Mouse (Mus musculus): ENCODE measurements around the gene Gm10401.

Gene Gm10401

DNA sequence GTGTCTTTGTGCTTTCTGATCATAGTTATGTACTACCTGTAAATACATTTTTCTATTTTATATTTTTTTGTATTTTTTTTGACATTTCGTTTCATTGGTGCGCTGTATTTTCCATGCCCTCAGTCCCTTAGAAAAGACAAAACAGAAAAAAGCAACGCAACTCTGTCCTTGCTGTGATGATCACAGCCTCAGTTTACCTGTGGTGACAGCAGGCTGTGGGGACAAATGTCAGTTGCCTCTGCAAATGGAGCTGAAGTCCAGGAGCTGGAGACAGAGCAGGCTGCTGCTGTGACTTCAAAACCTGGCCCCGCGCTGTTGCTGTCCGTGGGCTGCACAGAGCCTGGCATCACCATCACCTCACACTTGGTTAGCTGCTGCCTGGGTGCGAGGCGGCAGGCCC, at the start of gene Gm10401:
Gene Gm10401, minus strand, starts transcription at position 101 of the 400 bp plus-strand sequence.
- no peak for DNase-seq (ENCODE audit: low spot score)

DNA sequence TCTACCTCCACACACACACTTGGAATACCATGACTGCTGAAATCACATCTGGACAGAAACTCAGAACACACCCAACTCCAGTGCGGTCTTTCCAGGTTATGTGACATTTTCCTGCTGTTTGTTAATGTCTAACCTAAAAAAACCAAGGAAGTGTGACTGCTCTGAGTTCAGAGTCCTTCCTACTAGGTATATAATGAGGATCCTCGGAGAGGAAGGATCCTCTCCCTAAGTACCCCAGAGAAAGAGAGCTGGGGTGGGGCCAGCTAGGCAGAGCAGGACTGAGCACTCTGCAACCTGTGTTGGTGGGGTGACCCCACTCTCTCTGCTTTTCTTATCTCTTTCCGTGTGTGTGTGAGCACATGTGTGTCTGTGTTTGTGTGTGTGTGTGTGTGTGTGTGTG, 49.3 kb upstream of the Gm10401 start:
- no peak for DNase-seq (ENCODE audit: low spot score)

DNA sequence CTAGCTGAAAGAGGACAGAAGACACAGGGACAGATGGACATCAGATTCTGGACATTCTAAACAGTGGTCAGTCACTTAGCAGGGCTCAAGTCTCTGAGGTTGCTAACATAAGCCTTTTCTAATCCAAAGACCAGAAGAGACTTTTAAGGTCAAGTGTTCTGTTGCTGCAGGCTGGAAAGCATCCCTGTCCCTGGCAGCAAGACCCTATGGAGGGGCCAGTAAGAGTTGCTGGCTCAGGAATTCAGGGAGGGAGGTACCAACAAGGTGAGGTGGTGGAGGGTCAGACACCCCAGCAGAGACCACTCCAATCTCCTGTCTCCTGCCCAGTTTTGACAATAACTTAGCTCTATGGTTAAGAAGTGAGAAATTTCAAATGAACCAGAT, 48.6 kb upstream of the Gm10401 start:
- no peak for DNase-seq (ENCODE audit: low spot score)

DNA sequence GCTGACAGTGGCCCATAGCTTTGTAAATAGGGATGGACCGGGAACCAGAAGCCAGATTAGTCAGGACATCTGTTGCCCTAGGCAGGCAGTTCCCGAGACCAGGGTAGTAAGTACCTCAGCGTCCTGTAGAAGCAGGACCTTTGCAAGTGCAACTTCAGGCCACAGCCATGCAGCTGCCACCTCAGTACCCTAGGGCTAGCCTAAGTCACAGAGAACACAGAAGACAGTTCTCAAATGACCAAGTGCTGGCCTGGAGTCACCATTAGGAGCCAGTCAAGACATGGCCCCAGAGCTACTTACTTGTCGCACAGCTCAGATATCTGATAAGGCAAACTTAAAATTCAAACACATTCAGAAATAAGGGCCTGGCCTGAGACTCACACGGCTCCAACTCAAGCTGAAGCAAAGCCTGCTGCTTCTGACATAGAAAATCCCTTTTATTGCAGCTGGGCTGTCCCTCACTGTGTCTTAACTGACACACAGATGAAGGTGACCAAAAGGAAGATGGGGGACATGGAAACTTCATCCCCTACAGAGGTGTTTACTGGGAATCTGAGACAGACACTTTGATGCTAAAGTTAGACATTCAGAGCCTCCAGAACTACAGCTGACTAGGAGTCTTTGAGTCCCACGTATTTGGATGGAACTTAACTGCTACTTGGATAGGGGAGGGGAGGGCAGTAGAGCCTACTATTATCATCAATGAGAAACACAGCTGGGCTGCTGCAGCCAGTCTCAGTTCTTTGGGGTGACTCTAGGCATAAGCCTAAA, 48.1 kb upstream of the Gm10401 start:
- DNase-seq (ENCODE audit: low spot score) = no peak

DNA sequence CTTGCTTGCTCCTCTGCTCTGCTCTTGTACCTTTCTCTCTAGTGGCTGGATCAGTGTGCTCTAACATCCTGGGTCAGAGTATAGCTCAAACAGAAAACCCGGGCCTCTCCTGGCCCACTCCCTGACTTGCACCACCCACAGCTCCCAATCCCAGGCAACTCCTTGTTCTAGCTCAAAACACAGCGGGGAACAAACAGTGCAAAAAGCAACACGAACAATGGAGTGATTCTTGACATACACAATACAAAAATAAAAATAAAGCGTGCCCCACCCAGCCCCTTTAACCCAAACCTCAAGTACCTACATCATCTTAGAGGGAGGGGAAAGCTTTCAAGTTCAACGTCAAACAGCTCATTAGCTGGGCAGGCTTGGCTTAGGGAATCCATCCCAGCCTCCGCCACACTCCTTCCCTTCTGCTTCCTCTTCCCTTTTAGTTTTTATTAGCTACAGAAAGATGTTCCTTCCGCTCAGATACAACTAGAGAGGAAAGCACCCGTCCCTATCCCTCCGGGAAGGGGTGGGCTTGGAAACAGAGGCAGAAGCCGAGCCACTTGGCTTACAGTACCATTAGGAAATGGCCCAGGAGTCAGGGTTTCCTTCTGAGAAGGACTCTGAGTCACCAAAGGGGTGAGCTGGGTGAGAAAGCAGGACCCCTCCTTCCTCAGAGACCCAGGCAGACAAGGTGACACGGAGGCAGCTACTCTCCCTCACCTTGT, 47.3 kb upstream of the Gm10401 start:
- no peak for DNase-seq (ENCODE audit: low spot score)

DNA sequence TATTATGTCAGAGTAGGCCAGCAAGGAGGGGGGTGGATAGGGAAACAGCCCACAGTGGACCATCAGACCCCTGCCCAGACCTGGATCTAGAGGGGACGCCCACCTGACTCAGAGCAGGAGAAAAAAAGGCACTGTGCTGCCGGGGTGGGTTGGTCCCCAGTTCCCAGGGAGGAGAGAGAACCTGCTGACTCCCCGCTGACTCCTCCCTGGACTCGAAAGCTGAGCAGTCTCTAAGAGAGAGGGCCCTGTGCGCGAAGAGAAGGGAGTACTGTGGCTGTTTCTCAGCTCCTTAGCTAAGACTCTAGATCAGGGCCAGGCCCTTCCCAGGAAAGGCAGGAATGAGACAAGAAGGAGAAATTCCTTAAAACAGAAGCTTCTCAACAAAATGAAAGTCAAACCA, 46.4 kb upstream of the Gm10401 start:
- no peak for DNase-seq (ENCODE audit: low spot score)

DNA sequence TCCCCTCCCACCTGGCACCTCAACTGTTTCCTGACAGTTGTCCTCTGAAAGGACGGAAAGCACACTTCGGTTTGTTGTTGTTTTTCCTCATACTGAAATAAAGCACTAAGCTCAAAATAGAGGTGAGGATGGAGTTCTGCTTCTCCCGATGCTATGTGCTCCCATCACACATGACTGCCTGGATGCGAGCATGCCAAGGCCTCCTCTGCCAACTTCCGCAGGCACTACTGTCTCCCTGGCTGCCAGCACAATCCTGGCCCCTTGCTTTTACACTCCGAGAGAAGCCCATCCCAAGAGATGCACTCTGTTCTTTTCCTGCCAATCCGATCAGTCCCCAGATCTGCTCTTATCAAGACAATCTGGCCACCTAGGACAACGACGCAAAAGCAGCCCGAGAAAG, 45.5 kb upstream of the Gm10401 start:
- DNase-seq (ENCODE audit: low spot score) = no peak

DNA sequence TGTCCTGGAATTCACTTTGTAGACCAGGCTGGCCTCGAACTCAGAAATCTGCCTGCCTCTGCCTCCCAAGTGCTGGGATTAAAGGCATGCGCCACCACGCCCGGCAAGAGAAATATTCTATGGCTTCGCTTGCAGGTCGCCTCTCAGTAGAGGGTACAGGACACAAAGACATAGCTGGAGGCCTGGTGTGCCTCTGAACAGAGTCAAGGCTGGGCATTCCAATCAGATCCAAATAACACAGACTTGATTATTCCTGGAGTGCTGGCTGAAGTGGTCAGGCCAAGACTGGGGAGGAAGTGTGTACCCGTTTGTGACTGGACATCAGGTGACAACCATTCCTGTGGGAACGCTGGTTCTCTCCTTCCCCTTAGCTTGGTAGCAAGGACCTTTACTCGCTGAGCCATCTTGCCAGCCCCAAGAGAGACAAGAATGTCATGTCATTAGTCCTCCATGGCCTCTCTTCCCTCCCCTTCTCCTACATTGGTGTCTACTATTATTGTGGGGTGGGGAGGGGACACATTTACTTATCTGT, 44.1 kb upstream of the Gm10401 start:
- no peak for DNase-seq (ENCODE audit: low spot score)

DNA sequence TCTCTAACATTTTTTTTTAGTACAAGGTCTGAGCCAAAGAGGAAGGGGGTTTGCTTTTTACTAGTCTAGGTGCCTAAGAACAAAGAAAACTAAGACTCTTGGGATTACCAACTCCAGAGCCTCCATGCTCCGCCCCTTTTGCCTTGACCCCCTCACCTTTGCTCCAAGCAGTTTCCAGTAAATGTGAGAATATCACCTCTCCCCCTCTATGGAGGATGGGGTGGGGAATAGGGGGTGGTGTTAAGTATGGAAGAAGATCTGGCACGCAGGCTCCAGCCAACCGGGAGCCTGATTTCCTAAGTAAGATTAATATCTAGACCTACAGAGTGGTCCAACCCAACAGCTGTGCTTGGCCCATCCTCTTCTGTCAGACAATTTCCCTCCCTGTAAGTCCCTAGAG, 42.6 kb upstream of the Gm10401 start:
- DNase-seq (ENCODE audit: low spot score) = no peak

DNA sequence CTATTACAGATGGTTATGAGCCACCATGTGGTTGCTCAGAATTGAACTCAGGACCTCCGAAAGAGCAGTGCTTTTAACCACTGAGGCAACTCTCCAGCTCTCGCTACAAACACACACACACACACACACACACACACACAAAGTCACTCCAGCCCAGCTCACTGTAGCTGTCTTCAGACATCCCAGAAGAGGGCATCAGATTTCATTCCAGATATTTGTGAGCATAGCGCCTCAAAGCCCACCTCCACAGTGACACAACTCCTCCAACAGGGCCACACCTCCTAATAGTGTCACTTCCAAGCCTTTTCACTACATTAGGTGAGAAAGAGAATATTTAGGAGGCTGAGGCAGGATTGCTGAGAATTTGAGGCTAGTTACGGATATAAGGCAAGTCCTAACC, 41.0 kb upstream of the Gm10401 start:
- no peak for DNase-seq (ENCODE audit: low spot score)

DNA sequence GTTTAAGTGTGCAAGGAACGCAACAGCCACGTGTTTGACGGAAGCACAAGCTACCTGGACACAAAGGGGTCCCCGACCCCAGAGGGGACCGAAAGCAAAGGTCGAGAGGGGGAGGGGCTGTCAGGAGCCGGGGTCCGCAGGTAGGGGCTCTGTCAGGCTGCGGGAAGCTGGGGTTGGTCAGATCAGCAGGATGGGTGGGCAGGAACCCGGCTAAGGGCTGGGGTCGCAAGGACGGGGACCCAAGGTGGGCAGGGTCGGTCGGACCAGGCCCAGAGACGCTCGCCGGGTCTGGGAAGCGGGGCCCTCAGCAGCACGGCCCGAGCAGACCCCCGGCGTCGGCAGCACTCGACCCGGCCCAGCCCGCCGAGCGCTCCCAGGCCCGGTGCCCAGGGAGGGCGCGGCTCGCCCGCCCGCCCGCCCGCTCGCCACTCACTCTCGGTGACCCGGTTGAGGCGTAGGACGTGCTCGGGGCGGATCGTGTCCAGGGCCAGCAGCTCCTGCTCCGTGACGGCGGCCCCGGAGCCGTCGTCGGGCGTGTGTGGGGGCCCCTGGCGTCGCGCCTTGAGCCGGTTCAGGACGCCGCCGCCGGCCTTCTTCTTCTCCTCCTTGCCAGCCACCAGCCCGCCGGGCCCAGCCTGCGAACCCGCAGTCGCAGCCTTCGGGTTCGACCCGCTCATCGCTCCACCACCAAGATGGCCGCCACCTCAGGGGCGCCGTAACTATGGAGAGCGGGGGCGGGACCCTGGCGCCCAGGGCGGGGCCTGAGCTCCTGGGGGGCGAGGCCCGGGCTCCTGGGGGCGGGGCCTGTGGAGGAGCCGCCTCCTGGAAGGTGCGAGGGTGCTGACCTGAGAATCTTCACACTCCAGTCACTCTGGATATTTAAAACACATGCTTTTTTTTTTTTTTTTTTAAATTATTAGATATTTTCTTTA, 36.4 kb upstream of the Gm10401 start, which contains the start of gene Unc119b:
Gene Unc119b, minus strand, starts transcription at position 742 of the 932 bp plus-strand sequence.
- DNase-seq (ENCODE audit: low spot score) = peak; percentile 96

DNA sequence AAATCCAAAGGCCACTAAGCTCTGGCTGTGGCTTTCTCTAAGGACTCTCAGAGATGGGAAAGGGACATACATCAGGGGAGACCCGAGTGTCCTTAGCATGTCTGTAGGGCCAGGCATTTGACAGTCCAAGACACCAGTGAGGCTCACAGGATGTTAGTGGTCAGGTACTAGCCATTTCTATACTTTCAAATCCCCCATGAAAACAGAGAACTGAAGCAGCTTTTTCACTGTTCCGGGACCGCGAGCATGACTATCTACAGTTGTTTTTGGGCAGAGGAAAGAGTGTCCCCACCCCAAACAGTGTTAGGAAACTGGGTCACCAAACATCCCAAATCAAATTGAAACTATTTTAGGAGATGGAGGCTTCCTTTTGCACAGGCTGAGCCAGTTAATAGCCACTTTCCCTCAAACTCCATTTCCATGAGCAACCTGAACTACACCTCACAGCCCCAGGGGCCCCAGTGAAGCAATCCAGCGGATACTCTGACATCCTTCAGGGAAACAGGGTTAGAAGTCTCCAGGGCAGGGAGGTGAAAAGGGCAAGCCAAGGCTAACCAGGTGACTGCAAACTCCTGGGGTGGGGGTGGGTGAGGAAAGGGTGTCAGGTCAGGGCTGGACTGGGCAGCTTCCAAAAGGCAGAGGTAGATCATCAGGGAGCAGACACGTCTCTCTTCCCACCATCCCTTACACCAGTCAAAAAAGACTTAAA, 35.4 kb upstream of the Gm10401 start:
- DNase-seq (ENCODE audit: low spot score) = no peak

DNA sequence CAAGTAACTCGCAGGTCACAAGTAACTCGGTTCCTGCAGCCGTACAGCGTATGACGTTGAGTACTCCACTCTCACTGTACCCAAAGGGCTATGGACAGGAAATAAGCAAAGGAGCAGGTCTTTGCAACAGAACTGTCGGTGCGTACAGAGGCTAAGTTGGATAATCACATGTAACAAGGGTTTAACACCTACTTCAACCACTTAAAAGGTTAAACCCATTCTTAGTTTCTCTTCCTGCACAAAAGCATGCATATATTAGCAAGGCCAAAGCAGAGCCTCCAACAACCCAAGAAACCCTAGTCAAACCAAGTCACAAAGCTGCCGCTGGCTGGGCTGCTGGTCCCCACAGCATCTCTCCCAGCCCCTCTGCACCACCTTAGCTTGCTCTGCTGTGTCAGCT, 34.4 kb upstream of the Gm10401 start:
- no peak for DNase-seq (ENCODE audit: low spot score)

DNA sequence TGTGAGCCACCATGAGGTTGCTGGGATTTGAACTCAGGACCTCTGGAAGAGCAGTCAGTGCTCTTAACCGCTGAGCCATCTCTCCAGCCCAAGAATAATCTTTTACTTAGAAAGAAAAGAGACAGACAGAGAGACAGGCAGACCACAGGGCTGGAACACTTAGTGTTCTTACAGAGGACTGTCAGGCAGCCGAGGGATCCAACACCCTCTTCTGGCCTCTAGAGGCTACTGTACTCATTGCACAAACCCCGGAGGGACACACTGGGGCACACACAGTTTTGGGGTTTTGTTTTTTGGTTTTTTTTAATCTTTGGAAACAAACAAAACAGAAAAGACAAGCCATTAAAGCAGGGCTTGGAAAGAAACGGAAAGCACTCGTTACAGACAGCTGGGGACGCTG, 31.2 kb upstream of the Gm10401 start:
- DNase-seq (ENCODE audit: low spot score) = no peak

DNA sequence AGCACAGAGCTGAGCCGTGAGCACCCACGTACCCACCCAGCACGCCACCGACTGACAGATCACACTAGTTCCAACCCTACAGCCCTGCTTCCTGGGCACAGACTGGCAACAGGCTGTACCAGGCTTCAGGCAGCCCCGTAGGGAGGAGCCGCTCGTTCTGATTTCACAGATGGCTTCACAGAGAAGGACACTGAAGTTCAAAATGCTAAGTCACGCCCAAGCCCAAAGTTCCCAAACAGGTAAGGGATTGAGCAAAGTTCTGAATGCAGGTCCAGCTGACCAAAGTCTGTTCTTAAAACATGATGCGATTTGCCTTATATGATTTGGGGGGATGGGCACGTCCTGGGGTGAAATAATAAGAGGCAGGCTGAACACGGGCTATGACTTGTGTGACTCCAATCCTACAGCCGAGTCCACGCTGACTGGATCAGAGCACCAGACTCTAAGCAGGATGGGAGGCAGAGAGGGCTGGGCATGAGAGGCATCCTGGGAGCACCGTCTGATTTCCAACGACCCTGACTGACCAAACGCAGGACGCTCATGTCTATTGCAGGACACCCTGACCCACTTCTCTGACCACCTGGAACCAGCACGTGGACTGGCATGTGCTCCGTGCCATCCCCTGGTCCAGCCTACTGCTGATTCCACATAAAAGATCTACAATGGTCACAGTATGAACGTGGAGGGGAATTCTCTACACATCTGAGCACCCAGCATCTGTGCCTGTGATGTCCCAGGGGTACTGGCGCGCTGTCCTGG, 29.5 kb upstream of the Gm10401 start:
- no peak for DNase-seq (ENCODE audit: low spot score)

DNA sequence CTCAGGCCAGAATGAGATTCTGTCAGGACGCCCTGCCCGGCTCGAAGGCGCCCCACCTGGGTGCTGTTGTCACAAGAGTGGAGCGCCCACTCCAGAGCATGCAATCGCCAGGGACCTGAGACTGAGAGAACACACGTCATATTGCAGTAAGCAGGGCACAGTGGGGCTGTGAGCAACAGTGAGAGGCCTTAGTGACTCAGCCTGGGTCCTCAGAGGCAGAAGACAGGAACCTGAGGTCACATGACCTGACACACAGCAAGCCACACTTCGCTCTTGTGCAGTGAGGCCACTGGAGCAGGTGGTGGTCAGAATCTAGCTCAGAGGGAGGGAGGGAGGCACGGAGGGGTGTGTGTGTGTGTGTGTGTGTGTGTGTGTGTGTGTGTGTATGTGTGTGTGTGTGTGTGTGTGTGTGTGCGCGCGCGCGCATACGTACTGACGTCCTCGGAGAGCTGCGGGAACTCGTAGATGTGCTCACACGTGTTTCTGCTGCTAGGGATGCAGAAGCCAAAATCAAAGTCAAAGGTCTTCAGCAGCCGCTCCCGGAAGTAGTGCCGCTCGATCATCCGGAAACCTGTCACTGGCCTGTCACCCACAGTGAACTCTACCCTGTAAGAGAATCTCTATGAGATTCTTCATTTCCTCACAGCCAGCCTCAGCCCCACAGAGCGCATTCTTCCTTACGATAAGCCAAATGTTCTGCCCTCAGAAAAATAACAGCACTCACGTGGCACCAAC, 28.6 kb upstream of the Gm10401 start:
- no peak for DNase-seq (ENCODE audit: low spot score)

DNA sequence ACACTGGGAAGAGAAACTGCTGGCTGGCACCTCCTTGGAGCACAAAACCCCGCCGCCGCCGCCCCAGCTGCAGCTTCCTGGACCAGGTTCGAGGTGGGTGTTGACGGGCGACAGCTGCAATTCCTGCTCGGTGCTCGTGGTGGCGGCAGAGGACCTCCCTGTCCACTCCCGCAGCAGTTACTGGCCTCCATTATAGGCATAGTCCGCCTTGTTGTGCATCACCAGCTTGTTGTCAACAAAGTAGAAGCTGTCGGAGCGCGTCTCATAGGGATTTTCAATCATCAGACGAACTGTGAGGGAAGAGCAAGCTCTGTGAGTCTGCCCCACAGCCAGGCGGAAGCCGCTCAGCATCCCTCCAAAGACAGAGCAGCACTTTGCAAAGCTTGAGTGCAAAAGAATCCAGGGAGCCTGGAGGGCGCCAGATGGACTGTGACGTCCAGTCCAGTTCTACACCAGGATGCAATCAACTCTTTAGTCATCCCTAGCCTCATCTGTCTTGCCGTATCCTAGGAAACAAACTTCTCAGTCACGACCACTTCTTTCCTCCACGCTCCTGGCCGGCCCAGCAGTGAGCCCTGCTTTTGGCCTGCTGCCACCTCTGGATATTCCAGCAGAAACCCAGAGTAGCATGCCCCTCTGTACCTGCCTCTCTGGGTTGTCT, 27.2 kb upstream of the Gm10401 start:
- DNase-seq (ENCODE audit: low spot score) = peak; percentile 88

DNA sequence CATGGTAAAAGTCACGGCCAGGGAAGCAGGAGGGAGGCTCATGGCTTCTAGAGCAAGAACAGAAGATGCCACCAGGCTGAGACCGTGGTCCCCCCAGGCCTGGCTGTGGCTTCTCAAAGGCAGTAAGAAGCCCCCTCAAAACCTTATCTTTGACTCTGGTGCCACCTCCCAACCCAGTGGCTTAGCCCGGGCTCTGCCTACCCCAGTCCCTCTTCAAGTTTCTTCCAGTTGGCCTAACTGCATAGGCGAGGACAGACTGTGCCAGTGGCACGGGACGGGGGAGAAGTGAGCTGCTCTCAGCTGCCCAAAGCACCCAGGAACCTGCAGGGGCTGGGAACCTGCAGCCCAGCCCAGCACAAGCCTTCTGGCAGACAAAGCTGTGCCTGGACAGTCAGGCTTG, 26.6 kb upstream of the Gm10401 start:
- DNase-seq (ENCODE audit: low spot score) = no peak

DNA sequence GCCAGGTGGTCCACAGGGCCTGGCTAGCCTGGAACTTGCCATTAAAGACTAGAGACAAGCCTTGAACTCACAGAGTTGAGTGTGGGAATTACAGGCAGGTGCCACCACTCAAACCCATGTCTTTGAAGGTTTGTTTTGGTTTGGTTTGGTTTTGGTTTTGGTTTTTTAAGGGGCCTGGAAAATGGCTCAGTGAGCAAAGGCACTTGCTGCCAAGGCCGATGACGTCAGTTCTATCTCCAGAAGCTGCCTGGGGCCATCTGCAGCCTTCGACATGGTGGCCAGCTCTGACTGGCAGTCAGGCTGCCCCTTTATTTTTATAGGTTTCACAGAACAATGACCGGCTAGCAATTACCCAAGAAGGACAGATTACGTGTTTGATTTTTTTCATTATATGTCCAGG, 22.9 kb upstream of the Gm10401 start:
- DNase-seq (ENCODE audit: low spot score) = no peak
